Mouse (Mus musculus) heart, embryonic 13.5 days (tissue): Measurements from ENCODE around the gene Mcidas. TPM values are rescaled to one million over a fixed set of nuclear protein-coding genes. Genes with fewer than 3 reads are reported as not detected.
A peak's percentile ranks its signal among the peaks of the same experiment; 100 is the strongest.
"Not testable (repeated sequence)": the region's sequence is repeated elsewhere in the genome, so short reads cannot be mapped to it uniquely, and the experiment has no call there.

Experiments
- ATAC-seq: fragments of 200-750 bp; cut with Nextera tagmentation; 2 replicates; pipeline ENCODE4 v1.8.0; 2017; ENCODE audit warnings: moderate TSS enrichment; ENCODE audit not compliant: insufficient number of reproducible peaks, low FRiP score, low TSS enrichment; ENCODE audit errors: extremely low read depth
- H3K27ac ChIP-seq: fragments of 300-500 bp; sonication (generic); replicated peaks from 2 replicates; pipeline ENCODE4 v1.5.1; 2015; ENCODE audit warnings: moderate library complexity, mild to moderate bottlenecking, inconsistent platforms
- H3K27me3 ChIP-seq: fragments of 300-500 bp; sonication (generic); replicated peaks from 2 replicates; pipeline ENCODE4 v1.6.1; 2015; ENCODE audit warnings: mild to moderate bottlenecking, inconsistent platforms
- H3K36me3 ChIP-seq: fragments of 300-500 bp; sonication (generic); 2 replicates; pipeline ENCODE4 v1.6.1; 2015; ENCODE audit warnings: mild to moderate bottlenecking, inconsistent platforms
- H3K4me1 ChIP-seq: fragments of 300-500 bp; sonication (generic); 2 replicates; pipeline ENCODE4 v1.6.1; 2015; ENCODE audit warnings: inconsistent platforms
- H3K4me2 ChIP-seq: fragments of 300-500 bp; sonication (generic); 2 replicates; pipeline ENCODE4 v1.6.1; 2015; ENCODE audit warnings: inconsistent platforms, mild to moderate bottlenecking, moderate library complexity
- H3K4me3 ChIP-seq: fragments of 300-500 bp; sonication (generic); 2 replicates; pipeline ENCODE4 v1.5.1; 2015; ENCODE audit warnings: moderate library complexity, mild to moderate bottlenecking, inconsistent platforms
- H3K9ac ChIP-seq: fragments of 300-500 bp; sonication (generic); 2 replicates; pipeline ENCODE4 v1.6.1; 2015; ENCODE audit warnings: inconsistent platforms, mild to moderate bottlenecking, moderate library complexity
- H3K9me3 ChIP-seq: fragments of 300-500 bp; sonication (generic); 2 replicates; pipeline ENCODE4 v1.6.1; 2016; ENCODE audit warnings: inconsistent platforms
- WGBS: fragments of 180-500 bp; shearing (Covaris S2); methylation state at CpG from one replicate; pipeline ENCODE4 v1.1.7; 2015; ENCODE audit warnings: mixed read lengths; 5-methylcytosine and 5-hydroxymethylcytosine counted together
- polyA plus RNA-seq: library from polyadenylated mRNA; unstranded; fragments of >200 nt; fragmentation: Nextera tagmentation; extraction: Ambion mirVana; gene quantifications from 2 replicates; pipeline ENCODE4 v1.2.1, GENCODE M21; 2015

The Mcidas gene
- polyA plus RNA-seq, 1 experiment from 2014 or later = not detected

DNA sequence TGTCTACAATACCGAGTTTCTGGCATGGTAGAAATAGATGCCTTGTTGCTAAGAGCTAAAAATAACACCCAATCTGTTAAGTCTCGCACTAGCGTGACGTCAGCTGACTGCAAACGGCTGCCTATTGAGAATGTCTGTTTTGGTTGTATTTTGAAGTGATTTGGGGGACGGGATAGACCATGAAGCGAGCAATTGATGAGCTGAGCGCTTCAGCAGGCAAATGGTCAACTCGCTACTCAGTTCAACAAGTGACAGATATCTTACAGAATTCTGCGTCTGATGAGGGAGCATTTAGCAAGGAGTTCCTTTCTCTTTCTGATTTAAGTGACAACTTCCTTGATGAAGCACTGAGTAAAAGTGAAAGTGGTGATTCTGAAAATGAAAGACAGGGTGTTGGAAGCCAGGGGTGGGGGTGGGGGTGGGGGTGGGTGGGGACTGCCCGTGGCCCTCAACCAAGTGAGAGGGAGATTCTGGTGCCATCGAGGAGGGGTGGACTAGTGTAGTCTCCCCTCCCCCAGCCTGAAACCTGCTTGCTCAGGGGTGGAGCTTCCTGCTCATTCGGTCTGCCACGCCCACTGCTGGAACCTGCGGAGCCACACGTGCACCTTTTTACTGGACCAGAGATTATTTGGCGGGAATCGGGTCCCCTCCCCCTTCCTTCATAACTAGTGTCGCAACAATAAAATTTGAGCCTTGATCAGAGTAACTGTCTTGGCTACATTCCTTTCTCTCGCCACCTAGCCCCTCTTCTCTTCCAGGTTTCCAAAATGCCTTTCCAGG lies 19.7 kb downstream of the Mcidas start:
- not testable (repeated sequence) for H3K36me3 ChIP-seq, ATAC-seq, H3K27ac ChIP-seq, H3K4me1 ChIP-seq, H3K27me3 ChIP-seq, H3K9me3 ChIP-seq
- H3K4me3 ChIP-seq = peak overlapping the region; percentile 53
- H3K4me2 ChIP-seq = peak overlapping the region; percentile 72
- WGBS = 29% methylated on average over 20 of the region's 20 CpGs
- H3K9ac ChIP-seq = peak overlapping the region; percentile 70

- no peaks in the 10 kb centered on the region for H3K9me3 ChIP-seq
- H3K36me3 ChIP-seq = no peaks in the 10 kb centered on the region
- no peak overlapping the region for H3K9ac ChIP-seq
- no peak for ATAC-seq
- H3K4me2 ChIP-seq = 0 out of 2 replicates have a peak overlapping the region, but pooled peaks have one; percentile 28
- peaks cover 24% of the 10 kb centered on the region for H3K27me3 ChIP-seq
- H3K4me3 ChIP-seq = no peak overlapping the region
- H3K27ac ChIP-seq = no peak overlapping the region
- 72% methylated on average over 2 of the region's 2 CpGs for WGBS
- no peaks in the 10 kb centered on the region for H3K4me1 ChIP-seq
These were observed 27.9 kb downstream of the Mcidas start for GRCm38 (mm10) chr13:113021521-113021920.

- no peak for ATAC-seq
- Histone ChIP-seq H3K4me1 (no peaks in the 10 kb centered on the region), H3K27ac (no peak overlapping the region), H3K9me3 (no peaks in the 10 kb centered on the region), H3K9ac (no peak overlapping the region), H3K4me2 (no peak overlapping the region), H3K4me3 (no peak overlapping the region), H3K27me3 (peaks cover 24% of the 10 kb centered on the region), H3K36me3 (no peaks in the 10 kb centered on the region)
- 65% methylated on average over 8 of the region's 8 CpGs for WGBS
These were observed 28.8 kb downstream of the Mcidas start for GRCm38 (mm10) chr13:113022467-113022866.

DNA sequence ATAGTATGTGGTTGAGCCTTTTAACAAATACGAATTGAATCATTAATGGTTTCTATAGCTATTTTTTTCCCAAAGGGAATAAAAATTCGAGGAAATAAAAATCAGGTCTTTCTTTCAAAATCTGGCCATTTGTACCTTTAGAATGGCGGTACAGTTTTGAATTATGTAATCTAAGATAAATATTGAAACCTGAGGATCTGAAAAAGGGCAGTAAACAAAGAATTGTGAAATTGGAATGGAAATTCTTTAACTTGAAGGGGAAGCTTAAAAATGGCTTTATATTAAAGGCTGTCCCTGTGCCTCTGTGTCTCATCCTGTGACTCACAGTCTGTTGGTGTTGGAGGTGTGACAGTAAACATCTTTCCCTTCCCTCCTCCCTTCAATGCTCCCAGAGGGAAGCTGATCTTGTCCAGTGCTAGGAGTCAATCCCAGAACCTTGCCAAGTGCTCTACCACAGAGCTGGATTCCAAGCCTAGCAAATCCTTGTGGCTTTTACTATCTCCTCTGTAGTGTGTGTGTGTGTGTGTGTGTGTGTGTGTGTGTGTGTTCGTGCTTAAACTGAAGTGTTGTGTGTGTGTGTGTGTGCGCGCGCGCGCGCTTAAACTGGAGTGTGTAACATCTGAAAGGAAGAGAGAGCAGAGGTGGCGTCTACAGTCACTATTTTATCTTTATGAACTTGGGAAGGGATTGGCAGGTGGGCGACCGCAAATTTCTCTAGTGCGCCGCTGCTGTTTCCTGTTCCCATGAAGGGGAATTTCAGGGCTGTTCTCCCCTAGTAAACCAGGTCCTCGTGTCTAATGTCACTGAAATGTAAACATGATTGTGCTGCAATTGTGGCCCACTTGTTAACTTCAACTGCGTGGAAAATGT lies 29.9 kb downstream of the Mcidas start:
- no peak overlapping the region for H3K27ac ChIP-seq
- no peaks in the 10 kb centered on the region for H3K36me3 ChIP-seq
- H3K4me1 ChIP-seq = no peaks in the 10 kb centered on the region
- no peak overlapping the region for H3K9ac ChIP-seq
- H3K27me3 ChIP-seq = peaks cover 34% of the 10 kb centered on the region
- no peak for ATAC-seq
- H3K9me3 ChIP-seq = no peaks in the 10 kb centered on the region
- WGBS = 73% methylated on average over 17 of the region's 17 CpGs
- no peak overlapping the region for H3K4me3 ChIP-seq
- H3K4me2 ChIP-seq = no peak overlapping the region

GRCm38 (mm10) chr13:113031351-113031750 lies 37.7 kb downstream of the Mcidas start:
- Histone ChIP-seq H3K4me1 (peaks cover 23% of the 10 kb centered on the region), H3K9ac (peak overlapping the region; percentile 77), H3K27ac (no peak overlapping the region), H3K36me3 (no peaks in the 10 kb centered on the region), H3K27me3 (peaks cover 79% of the 10 kb centered on the region), H3K9me3 (no peaks in the 10 kb centered on the region), H3K4me2 (peak overlapping the region; percentile 98), H3K4me3 (peak overlapping the region; percentile 66)
- ATAC-seq = no peak
- 2% methylated on average over 5 of the region's 7 CpGs for WGBS

- H3K27me3 ChIP-seq = peaks cover 79% of the 10 kb centered on the region
- ATAC-seq = no peak
- peak overlapping the region; percentile 66 for H3K4me3 ChIP-seq
- peaks cover 23% of the 10 kb centered on the region for H3K4me1 ChIP-seq
- no peaks in the 10 kb centered on the region for H3K36me3 ChIP-seq
- under 1% methylated on average over 40 of the region's 40 CpGs for WGBS
- no peak overlapping the region for H3K27ac ChIP-seq
- H3K9me3 ChIP-seq = no peaks in the 10 kb centered on the region
- peak overlapping the region; percentile 98 for H3K4me2 ChIP-seq
- H3K9ac ChIP-seq = peak overlapping the region; percentile 77
These were observed 38.3 kb downstream of the Mcidas start for GRCm38 (mm10) chr13:113031792-113032571.

DNA sequence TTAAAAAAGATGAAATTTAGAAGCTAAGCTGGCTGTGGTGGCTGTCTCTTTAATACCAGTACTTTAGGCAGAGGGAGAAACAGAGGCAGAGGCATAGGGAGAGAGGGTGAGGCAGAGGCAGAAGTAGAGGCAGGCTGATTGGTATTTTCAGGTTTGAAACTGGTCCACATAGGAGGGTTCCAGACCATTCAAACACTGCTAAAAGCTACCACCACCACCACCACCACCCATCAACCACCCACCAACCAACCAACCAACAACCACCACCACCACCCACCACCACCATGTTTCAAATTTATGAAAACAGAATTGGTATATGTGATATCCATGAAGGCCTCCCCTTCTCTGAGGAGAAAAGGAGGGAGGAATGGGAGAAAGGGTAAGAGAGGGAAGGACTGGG lies 39.2 kb downstream of the Mcidas start:
- peaks cover 75% of the 10 kb centered on the region for H3K27me3 ChIP-seq
- H3K36me3 ChIP-seq = no peaks in the 10 kb centered on the region
- no peak overlapping the region for H3K4me2 ChIP-seq
- H3K9me3 ChIP-seq = no peaks in the 10 kb centered on the region
- H3K27ac ChIP-seq = no peak overlapping the region
- no peak overlapping the region for H3K4me3 ChIP-seq
- no peak overlapping the region for H3K9ac ChIP-seq
- peaks cover 23% of the 10 kb centered on the region for H3K4me1 ChIP-seq
- no peak for ATAC-seq

GRCm38 (mm10) chr13:113034271-113034886 lies 40.7 kb downstream of the Mcidas start:
- Histone ChIP-seq H3K9me3 (no peaks in the 10 kb centered on the region), H3K4me2 (peak overlapping the region; percentile 96), H3K27me3 (peaks cover 60% of the 10 kb centered on the region), H3K27ac (no peak overlapping the region), H3K9ac (peak overlapping the region; percentile 73), H3K4me3 (peak overlapping the region; percentile 61), H3K4me1 (peaks cover 23% of the 10 kb centered on the region), H3K36me3 (no peaks in the 10 kb centered on the region)
- ATAC-seq = no peak
- WGBS = 2% methylated on average over 11 of the region's 11 CpGs

GRCm38 (mm10) chr13:113034950-113035421 lies 41.3 kb downstream of the Mcidas start, which contains the start of gene Cdc20b:
Cdc20b (plus strand) TSS chr13:113035111.
- Histone ChIP-seq H3K4me3 (peak within 1 kb of the TSS; percentile 61), H3K4me1 (peaks cover 26% of the 10 kb centered on the region), H3K9me3 (no peaks in the 10 kb centered on the region), H3K9ac (peak within 1 kb of the TSS; percentile 73), H3K27me3 (peaks cover 54% of the 10 kb centered on the region), H3K27ac (no peak within 1 kb of the TSS), H3K36me3 (no peaks in the 10 kb centered on the region), H3K4me2 (peak within 1 kb of the TSS; percentile 96)
- WGBS = under 1% methylated on average over 46 of the region's 46 CpGs
- ATAC-seq = no peak

GRCm38 (mm10) chr13:113035852-113036251 lies 42.2 kb downstream of the Mcidas start:
- Histone ChIP-seq H3K4me2 (peak overlapping the region; percentile 96), H3K36me3 (no peaks in the 10 kb centered on the region), H3K4me1 (peaks cover 30% of the 10 kb centered on the region), H3K9ac (no peak overlapping the region; the same call in 1 of the 2 replicates), H3K27me3 (peaks cover 48% of the 10 kb centered on the region), H3K4me3 (peak overlapping the region; percentile 61), H3K27ac (no peak overlapping the region), H3K9me3 (no peaks in the 10 kb centered on the region)
- WGBS = 0% methylated on average over 4 of the region's 4 CpGs
- ATAC-seq = peak; percentile 68; the same call in 1 of the 2 replicates
